Mouse (Mus musculus): ENCODE results near the gene Cdh22. TPM values are rescaled to one million over a fixed set of nuclear protein-coding genes. Genes with fewer than 3 reads are reported as not detected.

The Cdh22 gene
- total RNA-seq (2017), result not detected in 2 replicates

DNA sequence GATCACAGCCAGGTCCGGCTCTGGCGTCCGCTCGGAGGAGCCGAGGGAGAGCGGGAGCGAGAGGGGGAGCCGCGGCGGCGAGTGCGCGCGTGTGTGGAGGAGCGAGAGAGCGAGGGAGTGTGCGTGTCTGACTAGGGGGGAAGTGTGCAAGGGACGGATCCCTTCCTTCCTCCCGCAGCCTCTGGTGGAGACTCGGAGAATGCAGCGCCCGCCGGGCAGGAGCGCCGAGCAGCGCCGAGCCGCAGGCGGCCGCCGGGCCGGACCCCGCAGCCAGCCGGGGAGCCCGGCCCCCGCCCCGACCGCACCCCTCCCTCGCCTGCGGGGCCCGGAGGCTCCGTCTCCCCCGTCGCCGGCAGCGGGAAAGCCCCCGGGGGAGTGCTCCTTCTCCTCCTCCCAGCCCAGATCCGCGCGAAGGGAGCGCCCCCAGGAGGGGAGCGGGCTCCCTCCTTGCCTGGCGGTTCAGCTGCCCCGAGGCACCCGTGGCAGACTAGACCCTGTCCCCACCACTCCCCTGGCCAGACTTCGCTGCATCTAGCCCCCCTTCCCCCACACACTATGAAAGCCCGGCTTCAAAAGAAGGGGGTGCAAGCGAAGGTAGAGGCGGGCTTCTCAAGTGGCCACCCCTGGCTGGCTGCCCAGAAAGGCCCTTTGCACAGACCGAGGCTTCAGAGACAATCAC lies at the start of gene Cdh22:
Gene Cdh22 (minus strand): TSS at position 241 of the 679 bp plus-strand sequence.
- ATAC-seq (replicated peaks; ENCODE audit: low read depth, poor library complexity, severe bottlenecking), result peak; percentile 71

DNA sequence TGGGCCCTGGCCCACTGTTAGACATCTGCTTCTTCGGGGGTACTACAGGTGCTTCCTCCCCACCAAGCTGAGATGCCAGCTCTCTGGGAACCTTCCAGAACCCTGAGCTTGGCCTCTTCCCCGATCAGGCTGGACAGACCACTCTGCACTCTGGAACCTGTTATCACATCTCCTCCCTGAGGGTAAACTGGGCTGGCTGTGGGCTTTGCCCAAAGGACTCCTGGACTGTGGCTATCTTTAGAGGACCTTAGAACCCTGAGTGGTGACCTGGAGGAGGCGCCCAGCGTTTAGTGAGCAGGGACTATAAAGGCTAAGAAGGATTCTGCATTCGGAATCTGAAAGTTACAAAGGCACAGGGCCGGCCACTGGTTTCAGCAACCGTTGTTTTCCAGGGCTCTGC lies 49.7 kb upstream of the Cdh22 start:
- ATAC-seq (replicated peaks; ENCODE audit: low read depth, poor library complexity, severe bottlenecking), result no peak

GRCm38 (mm10) chr2:165283644-165284043 lies 49.0 kb upstream of the Cdh22 start:
- ATAC-seq (replicated peaks; ENCODE audit: low read depth, poor library complexity, severe bottlenecking), result no peak

DNA sequence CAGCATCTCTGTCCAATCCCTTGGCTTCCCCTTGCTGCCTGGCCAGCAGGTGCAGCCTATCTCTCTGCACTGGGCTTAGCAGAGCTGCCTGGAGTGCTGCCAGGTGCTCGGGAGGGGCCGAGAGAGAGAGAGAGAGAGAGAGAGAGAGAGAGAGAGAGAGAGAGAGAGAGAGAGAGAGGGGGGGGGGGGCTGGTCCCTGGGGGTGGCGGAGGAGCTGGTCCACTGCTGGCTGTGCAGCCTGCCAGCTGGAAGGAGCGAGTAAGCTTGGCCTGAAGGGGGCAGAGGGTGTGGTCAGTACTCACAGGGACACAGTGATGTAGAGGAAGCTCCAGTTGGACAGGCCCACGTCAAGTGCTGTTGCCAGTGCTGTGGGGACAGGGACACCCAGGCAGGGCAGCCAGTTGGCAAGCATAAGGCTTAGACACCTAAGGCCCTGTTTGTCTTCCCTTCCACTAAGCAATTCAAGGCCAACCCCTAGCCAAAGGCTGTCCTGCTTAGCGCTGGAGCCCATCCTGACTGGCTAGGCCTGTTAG lies 47.2 kb upstream of the Cdh22 start:
- ATAC-seq (replicated peaks; ENCODE audit: low read depth, poor library complexity, severe bottlenecking), result no peak

DNA sequence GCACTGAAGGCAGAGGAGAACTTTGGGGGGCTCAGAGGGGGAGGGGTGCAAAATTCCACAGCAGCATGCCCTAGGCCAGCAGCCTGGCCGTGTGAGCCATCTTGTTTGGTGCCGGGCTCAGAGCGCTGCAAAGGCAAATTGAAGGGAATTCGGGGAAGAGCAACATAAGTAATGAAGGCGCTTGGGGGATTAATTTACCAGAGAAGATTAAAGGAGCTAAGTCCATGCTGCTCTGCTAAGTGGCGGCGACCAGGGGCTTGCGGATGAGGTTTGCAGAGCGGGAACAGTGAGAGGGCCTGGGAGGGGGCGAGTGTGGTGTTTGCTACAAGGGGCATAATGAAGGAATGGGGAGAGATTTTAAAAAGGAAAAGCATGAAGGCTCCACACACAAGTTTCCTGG lies 44.7 kb upstream of the Cdh22 start:
- no peak for ATAC-seq (replicated peaks; ENCODE audit: low read depth, poor library complexity, severe bottlenecking)

- ATAC-seq (replicated peaks; ENCODE audit: low read depth, poor library complexity, severe bottlenecking), result no peak
These were observed 42.6 kb upstream of the Cdh22 start for GRCm38 (mm10) chr2:165277188-165277740.

GRCm38 (mm10) chr2:165275824-165276223 lies 41.2 kb upstream of the Cdh22 start:
- peak; percentile 94 for ATAC-seq (replicated peaks; ENCODE audit: low read depth, poor library complexity, severe bottlenecking)

GRCm38 (mm10) chr2:165275124-165275640 lies 40.5 kb upstream of the Cdh22 start:
- ATAC-seq (replicated peaks; ENCODE audit: low read depth, poor library complexity, severe bottlenecking), result no peak

DNA sequence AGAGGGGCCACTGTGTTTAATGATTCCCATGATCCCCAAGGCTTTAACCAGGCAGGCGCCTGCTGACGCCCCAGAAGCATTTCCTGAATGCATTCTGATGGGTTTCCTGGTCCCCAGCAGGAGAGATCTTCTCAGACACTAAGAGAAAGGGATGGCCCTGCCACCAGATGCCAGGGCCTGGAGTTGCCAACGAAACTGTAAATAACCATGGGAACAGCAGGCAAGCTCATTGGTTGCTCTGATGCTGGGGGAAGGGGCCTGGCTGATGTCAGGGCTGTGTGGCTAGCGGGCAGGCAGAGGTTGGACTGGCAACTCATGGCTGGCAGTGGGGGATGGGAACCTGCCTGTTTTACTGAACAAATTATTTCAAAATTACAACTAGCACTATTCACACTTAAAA lies 38.9 kb upstream of the Cdh22 start:
- no peak for ATAC-seq (replicated peaks; ENCODE audit: low read depth, poor library complexity, severe bottlenecking)

GRCm38 (mm10) chr2:165271326-165271725 lies 36.7 kb upstream of the Cdh22 start:
- no peak for ATAC-seq (replicated peaks; ENCODE audit: low read depth, poor library complexity, severe bottlenecking)

- 0 out of 2 replicates have a peak, but pooled peaks have one; percentile 34 for ATAC-seq (replicated peaks; ENCODE audit: low read depth, poor library complexity, severe bottlenecking)
These were observed 36.2 kb upstream of the Cdh22 start for GRCm38 (mm10) chr2:165270858-165271257.

GRCm38 (mm10) chr2:165266739-165267138 lies 32.1 kb upstream of the Cdh22 start:
- no peak for ATAC-seq (replicated peaks; ENCODE audit: low read depth, poor library complexity, severe bottlenecking)

DNA sequence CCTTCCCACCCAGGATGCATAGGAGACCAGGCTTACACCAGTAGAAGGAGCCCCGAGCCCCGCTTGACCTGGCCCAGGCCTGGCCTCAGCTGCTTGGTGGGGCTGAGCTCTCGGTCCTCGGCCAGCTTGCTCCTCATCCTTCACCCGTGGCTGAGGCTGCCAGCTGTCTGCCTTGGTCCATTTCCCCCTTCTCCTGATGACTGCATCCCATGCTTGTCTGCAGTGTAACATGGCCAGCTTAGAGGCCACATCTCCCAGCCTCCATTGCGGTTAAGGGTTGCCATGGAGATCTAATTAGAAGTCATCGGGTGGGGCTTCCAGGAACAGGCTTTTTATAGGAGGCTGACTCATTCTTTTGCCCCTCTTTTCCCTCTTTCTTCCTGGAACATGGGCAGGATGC lies 29.2 kb upstream of the Cdh22 start:
- ATAC-seq (replicated peaks; ENCODE audit: low read depth, poor library complexity, severe bottlenecking), result no peak

DNA sequence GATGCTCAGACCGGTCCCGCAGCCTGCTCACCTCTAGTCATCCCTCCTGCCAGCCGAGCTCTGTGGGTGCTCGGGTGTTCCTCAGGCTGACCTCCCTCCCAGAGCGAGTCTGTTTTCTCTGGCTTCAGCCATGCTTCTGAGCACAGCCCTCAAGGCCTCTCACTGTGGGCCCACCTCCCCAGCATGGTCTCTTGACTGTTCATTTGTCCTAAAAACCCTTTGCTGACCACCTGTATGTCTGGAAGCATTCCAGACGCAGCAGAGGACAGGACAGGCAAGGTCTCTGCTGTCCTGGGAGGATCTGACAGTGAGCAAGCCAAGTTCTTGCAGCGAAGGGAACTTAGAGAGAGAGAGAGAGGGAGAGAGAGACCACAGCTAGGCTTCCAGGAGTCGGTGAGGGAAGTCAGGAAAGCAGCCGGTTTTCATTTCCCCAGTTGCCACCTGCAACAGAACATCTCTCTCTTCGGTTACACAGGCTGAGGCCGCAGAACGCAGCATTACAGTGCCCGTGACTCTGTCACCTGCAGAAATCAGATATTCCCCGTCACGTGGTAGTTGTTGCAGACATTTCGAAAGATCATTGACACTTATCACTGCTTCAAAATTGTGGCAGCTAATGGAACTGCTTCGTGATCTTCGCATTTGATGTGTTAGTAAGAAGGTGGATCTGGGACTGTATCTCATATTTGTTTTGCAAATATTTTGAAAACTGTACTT lies 27.8 kb upstream of the Cdh22 start:
- no peak for ATAC-seq (replicated peaks; ENCODE audit: low read depth, poor library complexity, severe bottlenecking)

DNA sequence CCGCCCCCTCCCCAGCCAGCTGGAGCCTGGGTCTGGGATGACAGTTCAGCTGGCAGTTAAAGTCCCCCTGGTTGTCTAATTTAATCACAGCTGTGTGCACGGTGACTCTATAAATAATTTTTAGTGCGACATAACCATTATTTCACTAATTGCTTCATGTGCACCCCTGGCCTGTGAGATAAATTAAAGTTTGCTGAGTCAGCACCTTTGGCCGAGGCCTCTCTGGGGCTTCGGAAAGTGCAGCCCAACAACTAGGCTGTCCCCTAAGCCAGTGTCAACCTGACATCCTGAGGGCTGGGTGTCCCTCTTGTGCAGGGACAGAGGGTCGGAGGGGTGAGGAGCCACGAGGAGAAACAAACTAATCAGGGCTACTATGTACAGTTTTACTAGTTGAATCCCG lies 25.2 kb upstream of the Cdh22 start:
- no peak for ATAC-seq (replicated peaks; ENCODE audit: low read depth, poor library complexity, severe bottlenecking)

GRCm38 (mm10) chr2:165258321-165258720 lies 23.7 kb upstream of the Cdh22 start:
- no peak for ATAC-seq (replicated peaks; ENCODE audit: low read depth, poor library complexity, severe bottlenecking)

DNA sequence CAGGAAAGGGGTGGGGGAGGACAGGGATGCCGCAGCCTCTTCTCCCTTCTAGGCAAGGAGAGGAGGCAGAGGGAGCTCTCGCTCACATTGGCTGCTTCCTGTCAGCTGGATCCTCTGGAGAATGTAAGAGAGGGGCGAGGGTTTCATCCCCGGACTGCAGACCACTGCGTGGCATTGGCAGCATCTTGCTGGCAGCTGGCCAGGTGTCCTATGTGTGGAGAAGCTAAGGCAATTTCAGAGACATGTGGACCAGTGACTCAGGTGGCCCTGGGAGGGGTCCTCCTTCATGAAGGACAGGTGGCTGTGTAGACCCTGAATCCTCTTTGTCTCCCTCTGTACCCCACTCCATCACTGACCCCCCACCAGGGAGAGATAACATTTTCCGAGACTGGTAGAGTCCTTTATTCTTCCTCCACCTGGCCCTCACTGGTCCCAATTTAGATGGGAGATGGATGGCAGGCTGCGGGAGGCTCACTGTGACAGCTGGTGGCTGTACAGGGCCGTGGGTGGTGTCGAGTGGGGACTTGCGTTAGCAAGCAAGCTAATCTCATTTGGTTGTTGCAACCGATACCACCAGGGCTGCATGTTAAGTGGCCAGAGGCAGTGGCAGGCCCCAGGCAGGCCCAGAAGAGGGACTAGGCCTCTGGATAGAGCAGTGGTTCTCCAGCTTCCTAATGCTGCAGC lies 22.6 kb upstream of the Cdh22 start:
- no peak for ATAC-seq (replicated peaks; ENCODE audit: low read depth, poor library complexity, severe bottlenecking)

DNA sequence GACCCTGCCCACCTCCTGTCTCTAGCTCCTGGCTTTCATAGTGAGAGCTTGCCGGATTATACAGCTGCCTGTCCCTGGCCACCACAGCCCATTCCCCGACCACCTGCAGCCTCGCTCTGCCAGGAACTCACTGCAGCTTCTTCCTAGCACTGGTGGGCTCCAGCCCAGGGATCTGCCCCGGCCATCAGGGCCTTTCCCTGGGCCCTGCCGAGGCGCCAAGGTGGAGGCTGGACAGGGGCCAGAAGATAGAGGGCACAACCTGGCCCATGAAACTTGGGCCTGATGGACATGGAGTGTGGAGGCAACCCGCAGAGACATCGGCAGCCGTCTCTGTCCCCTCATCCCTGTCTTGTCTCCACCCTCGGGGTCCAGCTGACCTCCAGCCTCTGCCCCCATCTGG lies 21.6 kb upstream of the Cdh22 start:
- ATAC-seq (replicated peaks; ENCODE audit: low read depth, poor library complexity, severe bottlenecking), result no peak

DNA sequence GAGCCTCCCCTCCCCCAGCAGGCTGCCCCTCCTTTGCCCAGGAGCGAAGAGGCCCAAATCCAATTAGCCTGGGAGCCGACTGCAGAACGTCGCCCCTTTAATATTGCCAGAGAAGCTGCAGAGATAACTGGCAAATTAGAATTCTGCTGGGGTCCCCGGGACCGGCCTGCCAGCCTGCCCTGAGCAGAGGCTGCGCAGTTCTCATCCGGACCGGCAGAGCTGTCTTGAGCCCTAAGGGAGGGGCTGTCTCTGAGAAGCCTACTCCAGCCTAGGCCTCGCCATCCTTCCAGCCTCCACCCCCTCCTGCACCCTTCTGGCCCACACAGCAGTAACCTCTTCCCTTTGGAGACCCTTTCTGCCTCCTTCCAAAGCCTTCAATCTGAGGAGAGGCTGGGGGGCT lies 19.2 kb upstream of the Cdh22 start:
- no peak for ATAC-seq (replicated peaks; ENCODE audit: low read depth, poor library complexity, severe bottlenecking)

- no peak for ATAC-seq (replicated peaks; ENCODE audit: low read depth, poor library complexity, severe bottlenecking)
These were observed 18.6 kb upstream of the Cdh22 start for GRCm38 (mm10) chr2:165253269-165253668.
